ENCODE assay signal across 20 mouse cellular contexts in genomic region chr19:42743261-42743660, GRCm38 (mm10). TPM values are rescaled to one million over a fixed set of nuclear protein-coding genes. Genes with fewer than 3 reads are reported as not detected.
DNase-seq lines count a peak whose midpoint lies in the region; ATAC-seq and TF ChIP-seq lines count a peak whose summit lies in the region.
"Had no signal": no experiment of that assay in that cellular context is flagged by ENCODE, and none has a peak within 500 bp of the region (broad histone marks: within the 10 kb centered on the region; RNA-seq: fewer than 3 reads in every experiment).

No protein-coding gene starts in this region.

- H3K4me3 ChIP-seq in midbrain, embryonic 16.5 days (ENCODE audit: low read depth, low read length), result no peak overlapping the region
- no peak overlapping the region for H3K4me3 ChIP-seq in midbrain, embryonic 13.5 days (replicated peaks)
- H3K4me3 ChIP-seq in forebrain, embryonic 15.5 days, result no peak overlapping the region
- H3K4me3 ChIP-seq in hindbrain, embryonic 16.5 days (ENCODE audit: low read length), result no peak overlapping the region
- H3K4me3 ChIP-seq in intestine, postnatal 0 days (ENCODE audit: low read depth, low read length), result no peak overlapping the region
- H3K4me3 ChIP-seq: stomach, embryonic 15.5 days had no signal

- H3K4me2 ChIP-seq in midbrain, embryonic 16.5 days (ENCODE audit: low read length), result no peak overlapping the region
- H3K4me2 ChIP-seq in midbrain, embryonic 13.5 days (replicated peaks), result no peak overlapping the region
- no peak overlapping the region for H3K4me2 ChIP-seq in forebrain, embryonic 15.5 days (replicated peaks)
- H3K4me2 ChIP-seq in hindbrain, embryonic 16.5 days (ENCODE audit: low read length), result no peak overlapping the region
- H3K4me2 ChIP-seq in intestine, postnatal 0 days (replicated peaks; ENCODE audit: low read depth), result no peak overlapping the region
- H3K4me2 ChIP-seq: heart, embryonic 11.5 days; liver, embryonic 11.5 days; stomach, embryonic 15.5 days had no signal

- 0 out of 2 replicates have a peak, but pooled peaks have one; percentile 18 for ATAC-seq in midbrain, embryonic 16.5 days
- ATAC-seq in midbrain, embryonic 13.5 days, result no peak
- 0 out of 2 replicates have a peak, but pooled peaks have one; percentile 14 for ATAC-seq in forebrain, embryonic 15.5 days (replicated peaks)
- peak; percentile 43; the same call in 1 of the 2 replicates for ATAC-seq in hindbrain, embryonic 16.5 days
- no peak for ATAC-seq in intestine, postnatal 0 days

- 47% methylated on average over 16 of the region's 16 CpGs for WGBS in midbrain, embryonic 16.5 days
- WGBS in midbrain, embryonic 13.5 days, result 52% methylated on average over 16 of the region's 16 CpGs
- 43% methylated on average over 16 of the region's 16 CpGs for WGBS in forebrain, embryonic 15.5 days
- WGBS in hindbrain, embryonic 16.5 days, result 21% methylated on average over 16 of the region's 16 CpGs
- 76% methylated on average over 16 of the region's 16 CpGs for WGBS in intestine, postnatal 0 days

- no peaks in the 10 kb centered on the region for H3K9me3 ChIP-seq in midbrain, embryonic 16.5 days (replicated peaks; ENCODE audit: control insufficient read depth, low read length, poor library complexity, severe bottlenecking)
- H3K9me3 ChIP-seq in midbrain, embryonic 13.5 days, result no peaks in the 10 kb centered on the region
- H3K9me3 ChIP-seq in forebrain, embryonic 15.5 days, result no peaks in the 10 kb centered on the region
- H3K9me3 ChIP-seq in hindbrain, embryonic 16.5 days (ENCODE audit: control insufficient read depth, low read length), result no peaks in the 10 kb centered on the region
- no peaks in the 10 kb centered on the region for H3K9me3 ChIP-seq in intestine, postnatal 0 days (ENCODE audit: control insufficient read depth)
- H3K9me3 ChIP-seq: megakaryocyte, embryonic 14.5 days; stomach, embryonic 15.5 days had no signal

- no peak for TF ChIP-seq CTCF in intestine, postnatal 0 days (IDR thresholded peaks at IDR 0.05; ENCODE audit: low read depth)

- H3K36me3 ChIP-seq in midbrain, embryonic 16.5 days (ENCODE audit: control insufficient read depth, insufficient read depth, low read length), result no peaks in the 10 kb centered on the region
- H3K36me3 ChIP-seq in midbrain, embryonic 13.5 days, result no peaks in the 10 kb centered on the region
- H3K36me3 ChIP-seq in forebrain, embryonic 15.5 days, result no peaks in the 10 kb centered on the region
- no peaks in the 10 kb centered on the region for H3K36me3 ChIP-seq in hindbrain, embryonic 16.5 days (ENCODE audit: control insufficient read depth, insufficient read depth, low read length)
- no peaks in the 10 kb centered on the region for H3K36me3 ChIP-seq in intestine, postnatal 0 days (ENCODE audit: control insufficient read depth, insufficient read depth)
- H3K36me3 ChIP-seq: stomach, embryonic 15.5 days had no signal

- H3K4me1 ChIP-seq in midbrain, embryonic 16.5 days (ENCODE audit: control insufficient read depth, insufficient read depth, low read length), result no peaks in the 10 kb centered on the region
- peaks cover 7% of the 10 kb centered on the region; the same call in 1 of the 2 replicates for H3K4me1 ChIP-seq in midbrain, embryonic 13.5 days (replicated peaks)
- H3K4me1 ChIP-seq in forebrain, embryonic 15.5 days, result peaks cover 14% of the 10 kb centered on the region; the same call in 1 of the 2 replicates
- H3K4me1 ChIP-seq in hindbrain, embryonic 16.5 days (ENCODE audit: control insufficient read depth, insufficient read depth, low read depth, low read length), result peaks cover 5% of the 10 kb centered on the region
- 0 out of 2 replicates have a peak, but pooled peaks cover 4% of the 10 kb centered on the region for H3K4me1 ChIP-seq in intestine, postnatal 0 days (replicated peaks; ENCODE audit: control insufficient read depth, insufficient read depth, low read length)

- no peak overlapping the region for H3K27ac ChIP-seq in midbrain, embryonic 16.5 days (ENCODE audit: low read length)
- H3K27ac ChIP-seq in midbrain, embryonic 13.5 days, result no peak overlapping the region
- no peak overlapping the region for H3K27ac ChIP-seq in forebrain, embryonic 15.5 days (replicated peaks)
- H3K27ac ChIP-seq in hindbrain, embryonic 16.5 days (ENCODE audit: low read depth, low read length), result no peak overlapping the region
- H3K27ac ChIP-seq in intestine, postnatal 0 days (ENCODE audit: low read depth, low read length), result no peak overlapping the region
- H3K27ac ChIP-seq: stomach, embryonic 15.5 days had no signal

- no peak overlapping the region; the same call in 1 of the 2 replicates for H3K9ac ChIP-seq in midbrain, embryonic 16.5 days (ENCODE audit: low read depth, low read length)
- no peak overlapping the region for H3K9ac ChIP-seq in midbrain, embryonic 13.5 days (replicated peaks)
- no peak overlapping the region for H3K9ac ChIP-seq in forebrain, embryonic 15.5 days (replicated peaks)
- no peak overlapping the region for H3K9ac ChIP-seq in hindbrain, embryonic 16.5 days (ENCODE audit: low read depth, low read length)
- H3K9ac ChIP-seq in intestine, postnatal 0 days (ENCODE audit: low read depth, low read length), result no peak overlapping the region
- H3K9ac ChIP-seq: stomach, embryonic 15.5 days had no signal

- no peak for DNase-seq in embryo, embryonic 11 days
- DNase-seq in layer of hippocampus, postnatal 14 days (ENCODE audit: low spot score in 2 of 2), result no peak
- DNase-seq: B cell, adult 2 months; cerebellum, adult 8-10 months; heart, postnatal 10 days; kidney, adult 8-10 months; kidney, postnatal 36 days; layer of hippocampus, adult 9-11 months; lung, adult 18-20 months; thymus, adult 18-20 months; thymus, postnatal 4 days had no signal

- no peaks in the 10 kb centered on the region for H3K27me3 ChIP-seq in midbrain, embryonic 16.5 days (ENCODE audit: control insufficient read depth, insufficient read depth, low read depth, low read length)
- H3K27me3 ChIP-seq in midbrain, embryonic 13.5 days, result peaks cover 10% of the 10 kb centered on the region
- no peaks in the 10 kb centered on the region for H3K27me3 ChIP-seq in forebrain, embryonic 15.5 days
- no peaks in the 10 kb centered on the region for H3K27me3 ChIP-seq in hindbrain, embryonic 16.5 days (replicated peaks; ENCODE audit: control insufficient read depth, insufficient read depth, low read length)
- H3K27me3 ChIP-seq in intestine, postnatal 0 days (replicated peaks; ENCODE audit: control insufficient read depth, insufficient read depth, low read length), result no peaks in the 10 kb centered on the region
- H3K27me3 ChIP-seq: stomach, embryonic 15.5 days had no signal

RNA-seq across cellular contexts. Expression of gene Pyroxd2, which starts 9.3 kb away (rescaled TPM):
- 2.3 and 2.8 TPM in 2 replicates for polyA plus RNA-seq in midbrain, embryonic 16.5 days (2015; fragmentation: Nextera tagmentation; extraction: Ambion mirVana)
- polyA plus RNA-seq in midbrain, embryonic 13.5 days (2015; fragmentation: Nextera tagmentation; extraction: Ambion mirVana), result 1.5 and 1.6 TPM in 2 replicates
- 1.9 and 2.0 TPM in 2 replicates for polyA plus RNA-seq in forebrain, embryonic 15.5 days (2015; fragmentation: Nextera tagmentation; extraction: Ambion mirVana)
- polyA plus RNA-seq in hindbrain, embryonic 16.5 days (2015; fragmentation: Nextera tagmentation; extraction: Ambion mirVana), result 2.5 and 3.0 TPM in 2 replicates
- 13.8 and 16.1 TPM in 2 replicates for polyA plus RNA-seq in intestine, postnatal 0 days (2015; fragmentation: Nextera tagmentation; extraction: Ambion mirVana)
- total RNA-seq in layer of hippocampus, postnatal 14 days (2021), result 1 to 10 TPM; 3.0 to 3.1 TPM

RNA-seq across cellular contexts. Expression of gene Hps1, which starts 36.5 kb away (rescaled TPM):
- polyA plus RNA-seq in midbrain, embryonic 16.5 days (2015; fragmentation: Nextera tagmentation; extraction: Ambion mirVana), result 10.9 and 11.7 TPM in 2 replicates
- 11.8 and 13.7 TPM in 2 replicates for polyA plus RNA-seq in midbrain, embryonic 13.5 days (2015; fragmentation: Nextera tagmentation; extraction: Ambion mirVana)
- polyA plus RNA-seq in forebrain, embryonic 15.5 days (2015; fragmentation: Nextera tagmentation; extraction: Ambion mirVana), result 13.8 and 14.0 TPM in 2 replicates
- polyA plus RNA-seq in hindbrain, embryonic 16.5 days (2015; fragmentation: Nextera tagmentation; extraction: Ambion mirVana), result 9.3 and 10.6 TPM in 2 replicates
- 14.9 and 15.6 TPM in 2 replicates for polyA plus RNA-seq in intestine, postnatal 0 days (2015; fragmentation: Nextera tagmentation; extraction: Ambion mirVana)
- 1 to 10 TPM; 7.2 to 9.9 TPM for total RNA-seq in layer of hippocampus, postnatal 14 days (2021)

Comparison
In these comparisons a context has a peak if more than half of its experiments do, and no peak if none do; other contexts are left out.
1. ATAC-seq: peak in midbrain, embryonic 16.5 days (single experiment), forebrain, embryonic 15.5 days (single experiment) and hindbrain, embryonic 16.5 days (single experiment); none in midbrain, embryonic 13.5 days (single experiment) and intestine, postnatal 0 days (single experiment).